Mouse (Mus musculus) lung, postnatal 0 days (tissue): ENCODE data around the gene Clip2. TPM values are rescaled to one million over a fixed set of nuclear protein-coding genes. Genes with fewer than 3 reads are reported as not detected.

Source experiments
- ATAC-seq: fragments of 200-750 bp; cut with Nextera tagmentation; 2 replicates; pipeline ENCODE4 v1.8.0; 2017; ENCODE audit warnings: moderate library complexity
- DNase-seq: peaks from one replicate; pipeline ENCODE4 v3.0.0-alpha.2; 2016; ENCODE audit warnings: low spot score
- H3K27ac ChIP-seq: fragments of 300-500 bp; sonication (generic); 2 replicates; pipeline ENCODE4 v1.5.1; 2014; ENCODE audit warnings: antibody characterized with exemption, mild to moderate bottlenecking, low read length, mixed read lengths
- H3K27me3 ChIP-seq: fragments of 300-500 bp; sonication (generic); replicated peaks from 2 replicates; pipeline ENCODE4 v1.6.1; 2014; ENCODE audit warnings: low read length, mixed read lengths; ENCODE audit not compliant: insufficient read depth
- H3K36me3 ChIP-seq: fragments of 300-500 bp; sonication (generic); 2 replicates; pipeline ENCODE4 v1.6.1; 2014; ENCODE audit warnings: low read length, mixed read lengths; ENCODE audit not compliant: insufficient read depth
- H3K4me1 ChIP-seq: fragments of 300-500 bp; sonication (generic); 2 replicates; pipeline ENCODE4 v1.6.1; 2014; ENCODE audit warnings: antibody characterized with exemption, low read depth, low read length, mixed read lengths; ENCODE audit not compliant: insufficient read depth
- H3K4me2 ChIP-seq: fragments of 300-500 bp; sonication (generic); replicated peaks from 2 replicates; pipeline ENCODE4 v1.6.1; 2014; ENCODE audit warnings: low read depth, mild to moderate bottlenecking, low read length, moderate library complexity, mixed read lengths
- H3K4me3 ChIP-seq: fragments of 300-500 bp; sonication (generic); 2 replicates; pipeline ENCODE4 v1.5.1; 2014; ENCODE audit warnings: low read depth, low read length
- H3K9ac ChIP-seq: fragments of 300-500 bp; sonication (generic); replicated peaks from 2 replicates; pipeline ENCODE4 v1.6.1; 2014; ENCODE audit warnings: low read depth, mild to moderate bottlenecking
- H3K9me3 ChIP-seq: fragments of 300-500 bp; sonication (generic); 2 replicates; pipeline ENCODE4 v1.6.1; 2016; ENCODE audit warnings: low read length, mixed read lengths
- CTCF ChIP-seq: IDR thresholded peaks from 2 replicates; pipeline ENCODE4 v1.5.1; 2016; ENCODE audit warnings: antibody characterized with exemption, mild to moderate bottlenecking
- EP300 ChIP-seq: IDR thresholded peaks from 2 replicates; pipeline ENCODE4 v1.6.1; 2016; ENCODE audit warnings: antibody characterized with exemption, mild to moderate bottlenecking, control low read depth
- WGBS: fragments of 180-500 bp; shearing (Covaris S2); extraction: QIAGEN DNeasy Blood & Tissue Kit; methylation state at CpG from one replicate; pipeline ENCODE4 v1.1.7; 2014; 5-methylcytosine and 5-hydroxymethylcytosine counted together
- microRNA-seq: library from miRNA; unstranded; fragments of <30 nt; microRNA quantifications from one replicate; pipeline ENCODE4, GENCODE M21; 2016
- polyA plus RNA-seq: library from polyadenylated mRNA; unstranded; fragments of >200 nt; fragmentation: Nextera tagmentation; extraction: Ambion mirVana; gene quantifications from 2 replicates; pipeline ENCODE4 v1.2.1, GENCODE M21; 2015

The Clip2 gene
- polyA plus RNA-seq, 1 experiment from 2014 or later = 3.0 TPM

GRCm38 (mm10) chr5:134442066-134442465, 110.2 kb downstream of the Clip2 start:
- Histone ChIP-seq H3K4me3 (no peak overlapping the region), H3K36me3 (no peaks in the 10 kb centered on the region), H3K9ac (no peak overlapping the region), H3K9me3 (no peaks in the 10 kb centered on the region), H3K27ac (no peak overlapping the region), H3K27me3 (no peaks in the 10 kb centered on the region), H3K4me1 (peaks cover 17% of the 10 kb centered on the region), H3K4me2 (no peak overlapping the region)
- TF ChIP-seq EP300 (no peak), CTCF (no peak)
- WGBS = 89% methylated on average over 3 of the region's 3 CpGs
- DNase-seq (no peak), ATAC-seq (no peak)

DNA sequence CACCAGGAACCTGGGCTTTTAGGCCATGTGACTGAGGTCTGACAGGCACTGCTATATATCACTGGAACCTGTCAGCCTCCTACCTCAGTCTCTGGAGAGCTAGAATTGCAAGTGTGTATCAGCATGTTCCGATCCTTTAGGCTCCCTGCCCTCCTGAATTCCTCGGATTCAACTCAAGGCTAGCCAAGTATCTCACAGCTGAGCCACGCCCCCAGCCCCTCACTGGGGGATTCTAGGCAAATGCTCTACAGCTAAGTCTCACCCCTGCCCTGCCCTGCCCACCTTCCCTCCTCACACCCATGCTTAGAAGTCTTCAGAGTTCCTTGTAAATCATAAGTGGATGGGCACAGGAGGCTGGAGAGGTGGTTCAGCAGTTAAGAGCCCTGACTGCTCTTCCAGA, 111.1 kb downstream of the Clip2 start:
- 66% methylated on average over 3 of the region's 3 CpGs for WGBS
- Histone ChIP-seq H3K27me3 (no peaks in the 10 kb centered on the region), H3K4me2 (no peak overlapping the region), H3K27ac (no peak overlapping the region), H3K4me1 (peaks cover 15% of the 10 kb centered on the region), H3K36me3 (no peaks in the 10 kb centered on the region), H3K4me3 (no peak overlapping the region), H3K9me3 (no peaks in the 10 kb centered on the region), H3K9ac (no peak overlapping the region)
- TF ChIP-seq CTCF (no peak), EP300 (no peak)
- no peak for DNase-seq
- no peak for ATAC-seq

DNA sequence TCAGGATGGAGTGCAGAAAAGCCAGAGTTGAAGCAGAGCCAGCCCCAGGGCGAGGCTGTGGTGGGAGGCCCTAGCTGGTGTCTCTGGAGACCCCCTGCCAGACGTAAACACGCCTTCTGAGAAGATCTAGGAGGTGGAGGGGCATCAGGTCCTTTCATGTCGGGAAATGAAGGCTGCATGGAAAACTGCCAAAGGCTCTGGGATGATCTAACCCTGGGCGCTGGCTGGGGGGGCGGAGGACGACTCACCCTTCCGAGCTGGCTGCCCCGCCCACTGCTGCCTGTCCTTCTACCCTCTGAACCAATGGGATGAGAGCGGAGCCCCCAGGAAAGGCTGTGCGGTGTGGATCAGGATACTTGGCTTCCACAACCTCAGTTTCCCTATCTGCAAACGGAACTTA, 112.1 kb downstream of the Clip2 start:
- no peak for TF ChIP-seq EP300
- no peak for TF ChIP-seq CTCF
- H3K27me3 ChIP-seq = no peaks in the 10 kb centered on the region
- peaks cover 12% of the 10 kb centered on the region for H3K4me1 ChIP-seq
- H3K4me3 ChIP-seq = no peak overlapping the region
- H3K9me3 ChIP-seq = no peaks in the 10 kb centered on the region
- no peak overlapping the region for H3K9ac ChIP-seq
- peak; percentile 72 for DNase-seq
- no peak overlapping the region for H3K4me2 ChIP-seq
- 45% methylated on average over 12 of the region's 12 CpGs for WGBS
- ATAC-seq = peak; percentile 77
- peak overlapping the region; percentile 32; the same call in 1 of the 2 replicates for H3K27ac ChIP-seq
- H3K36me3 ChIP-seq = no peaks in the 10 kb centered on the region

GRCm38 (mm10) chr5:134439481-134439880, 112.8 kb downstream of the Clip2 start:
- no peak for TF ChIP-seq EP300
- no peak for TF ChIP-seq CTCF
- Histone ChIP-seq H3K27ac (peak overlapping the region; percentile 20; the same call in 1 of the 2 replicates), H3K27me3 (no peaks in the 10 kb centered on the region), H3K4me3 (no peak overlapping the region), H3K4me1 (peaks cover 12% of the 10 kb centered on the region), H3K36me3 (no peaks in the 10 kb centered on the region), H3K4me2 (no peak overlapping the region), H3K9ac (no peak overlapping the region), H3K9me3 (no peaks in the 10 kb centered on the region)
- WGBS = 87% methylated on average over 7 of the region's 7 CpGs
- no peak for DNase-seq
- no peak for ATAC-seq

Small RNA genes within 50 kb of the gene (microRNA-seq; reads per million reads assigned to microRNA genes)
- gene Gm26340 = not detected
- gene Mir7228 = not detected

Other genes with a start within 250 kb of the Clip2 start
- gene Gtf2i, start 237.7 kb downstream of the Clip2 start, polyA plus RNA-seq = 84.9 and 110 TPM in 2 replicates
- 31.9 and 36.1 TPM in 2 replicates for gene Gtf2ird1, start 95.7 kb downstream of the Clip2 start, polyA plus RNA-seq
- 0.24 and 0.67 TPM in 2 replicates for gene Syna, start 7.7 kb upstream of the Clip2 start, polyA plus RNA-seq
- 84.4 and 95.9 TPM in 2 replicates for gene Rfc2, start 28.9 kb upstream of the Clip2 start, polyA plus RNA-seq
- gene Lat2, start 62.6 kb upstream of the Clip2 start, polyA plus RNA-seq = 3.0 and 3.2 TPM in 2 replicates
- gene Eif4h, start 87.1 kb upstream of the Clip2 start, polyA plus RNA-seq = 403 and 485 TPM in 2 replicates
- gene Limk1, start 136.2 kb upstream of the Clip2 start, polyA plus RNA-seq = 7.2 and 10.2 TPM in 2 replicates
- 1,769 and 1,865 TPM in 2 replicates for gene Eln, start 194.9 kb upstream of the Clip2 start, polyA plus RNA-seq